Mouse (Mus musculus) embryonic facial prominence, embryonic 12.5 days (tissue): ENCODE data around the gene Retreg1. TPM values are rescaled to one million over a fixed set of nuclear protein-coding genes. Genes with fewer than 3 reads are reported as not detected.

ENCODE experiments used
- ATAC-seq: fragments of 200-750 bp; cut with Nextera tagmentation; 2 replicates; pipeline ENCODE4 v1.8.0; 2017; ENCODE audit not compliant: insufficient number of reproducible peaks, insufficient read depth, low FRiP score, low TSS enrichment
- H3K27ac ChIP-seq: fragments of 300-500 bp; sonication (generic); 2 replicates; pipeline ENCODE4 v1.5.1; 2016; ENCODE audit warnings: mild to moderate bottlenecking
- H3K27me3 ChIP-seq: fragments of 300-500 bp; sonication (generic); 2 replicates; pipeline ENCODE4 v1.6.1; 2016; ENCODE audit warnings: mild to moderate bottlenecking, moderate library complexity
- H3K36me3 ChIP-seq: fragments of 300-500 bp; sonication (generic); 2 replicates; pipeline ENCODE4 v1.6.1; 2016; ENCODE audit warnings: mild to moderate bottlenecking
- H3K4me1 ChIP-seq: fragments of 300-500 bp; sonication (generic); 2 replicates; pipeline ENCODE4 v1.6.1; 2016
- H3K4me2 ChIP-seq: fragments of 300-500 bp; sonication (generic); replicated peaks from 2 replicates; pipeline ENCODE4 v1.6.1; 2016; ENCODE audit warnings: mild to moderate bottlenecking, moderate library complexity
- H3K4me3 ChIP-seq: fragments of 300-500 bp; sonication (generic); 2 replicates; pipeline ENCODE4 v1.5.1; 2016; ENCODE audit warnings: mild to moderate bottlenecking
- H3K9ac ChIP-seq: fragments of 300-500 bp; sonication (generic); 2 replicates; pipeline ENCODE4 v1.6.1; 2016; ENCODE audit warnings: mild to moderate bottlenecking, moderate library complexity
- H3K9me3 ChIP-seq: fragments of 300-500 bp; sonication (generic); 2 replicates; pipeline ENCODE4 v1.6.1; 2016; ENCODE audit warnings: mild to moderate bottlenecking, moderate library complexity
- WGBS: fragments of 180-500 bp; shearing (Covaris S2); methylation state at CpG from one replicate; pipeline ENCODE4 v1.1.7; 2016; 5-methylcytosine and 5-hydroxymethylcytosine counted together
- polyA plus RNA-seq: library from polyadenylated mRNA; unstranded; fragments of >200 nt; fragmentation: Nextera tagmentation; extraction: Ambion mirVana; gene quantifications from 2 replicates; pipeline ENCODE4 v1.2.1, GENCODE M21; 2016

The Retreg1 gene
- polyA plus RNA-seq, 1 experiment from 2014 or later: 4.5 TPM

DNA sequence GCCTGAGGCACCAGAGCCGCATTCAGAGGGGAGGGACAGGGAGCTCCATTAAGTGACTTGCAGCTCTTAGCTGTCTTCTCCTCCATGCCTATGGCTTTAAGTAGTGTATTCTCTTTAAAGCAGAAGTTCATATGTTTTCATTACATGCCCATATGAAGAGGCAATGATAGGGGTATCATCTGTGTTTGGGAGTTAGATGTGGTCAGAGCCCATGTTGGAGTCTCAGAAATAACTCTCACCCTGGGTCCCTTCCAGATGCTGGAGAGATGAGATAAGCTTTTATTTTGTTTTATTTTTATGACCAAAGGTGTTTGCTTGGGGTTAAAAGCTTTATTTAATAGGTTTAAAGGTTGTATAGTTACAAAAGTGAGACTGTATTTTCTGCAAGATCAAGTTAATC, 67.9 kb downstream of the Retreg1 start:
- no peak overlapping the region for H3K27ac ChIP-seq
- no peaks in the 10 kb centered on the region for H3K4me1 ChIP-seq
- no peak overlapping the region for H3K4me3 ChIP-seq
- H3K27me3 ChIP-seq: no peaks in the 10 kb centered on the region
- H3K9ac ChIP-seq: no peak overlapping the region
- no peaks in the 10 kb centered on the region for H3K36me3 ChIP-seq
- no peak overlapping the region for H3K4me2 ChIP-seq
- ATAC-seq: no peak
- 68% methylated on average over 1 of the region's 1 CpGs for WGBS
- no peaks in the 10 kb centered on the region for H3K9me3 ChIP-seq

- no peaks in the 10 kb centered on the region for H3K9me3 ChIP-seq
- no peaks in the 10 kb centered on the region for H3K27me3 ChIP-seq
- H3K4me1 ChIP-seq: no peaks in the 10 kb centered on the region
- no peak overlapping the region for H3K4me3 ChIP-seq
- H3K27ac ChIP-seq: no peak overlapping the region
- H3K36me3 ChIP-seq: no peaks in the 10 kb centered on the region
- H3K4me2 ChIP-seq: no peak overlapping the region
- ATAC-seq: no peak
- WGBS: 87% methylated on average over 7 of the region's 7 CpGs
- no peak overlapping the region for H3K9ac ChIP-seq
Measured at GRCm38 (mm10) chr15:25912911-25913310, 69.9 kb downstream of the Retreg1 start.

DNA sequence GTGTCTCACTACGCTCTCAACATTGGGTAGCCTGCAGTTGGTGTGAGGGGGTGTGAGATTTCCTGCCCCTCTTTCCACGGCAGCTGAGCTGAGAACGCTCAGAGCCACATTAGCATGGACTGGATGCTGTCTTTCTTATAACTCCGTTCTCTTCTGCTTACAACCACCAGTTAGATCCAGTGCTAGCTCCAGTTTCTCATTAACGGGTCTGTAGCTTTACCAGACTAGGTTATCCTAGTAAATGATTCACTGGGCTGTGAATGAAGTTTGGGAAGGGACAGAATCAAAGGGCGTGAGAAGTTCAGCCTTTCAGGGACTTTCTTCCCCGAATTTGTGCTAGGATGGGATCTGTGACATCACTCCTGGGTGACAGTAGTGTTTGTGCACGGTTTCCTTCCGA, 70.7 kb downstream of the Retreg1 start:
- ATAC-seq: no peak
- Histone ChIP-seq H3K36me3 (no peaks in the 10 kb centered on the region), H3K9me3 (no peaks in the 10 kb centered on the region), H3K4me2 (no peak overlapping the region), H3K27ac (no peak overlapping the region), H3K9ac (no peak overlapping the region), H3K27me3 (no peaks in the 10 kb centered on the region), H3K4me1 (no peaks in the 10 kb centered on the region), H3K4me3 (no peak overlapping the region)
- WGBS: 81% methylated on average over 9 of the region's 9 CpGs

DNA sequence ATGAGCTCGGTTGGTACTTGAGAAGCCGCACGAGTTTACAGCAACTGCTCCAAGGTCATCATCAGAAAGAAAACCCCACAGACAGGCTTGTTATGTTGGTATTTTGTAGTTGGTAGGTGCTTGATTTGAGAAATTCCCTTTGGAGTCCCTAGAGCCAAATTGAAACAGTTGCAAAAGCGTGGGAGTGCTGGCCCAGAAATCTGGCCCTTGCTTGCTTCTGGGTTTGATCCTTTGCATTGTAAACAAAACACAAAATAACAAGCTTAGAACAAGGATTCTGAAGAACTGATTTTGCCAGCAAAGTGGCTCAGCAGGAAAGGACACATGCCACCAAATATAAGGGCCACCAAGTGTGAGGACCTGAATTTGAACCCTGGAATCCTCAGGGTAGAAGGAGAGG, 71.2 kb downstream of the Retreg1 start:
- no peak overlapping the region for H3K4me3 ChIP-seq
- H3K27ac ChIP-seq: no peak overlapping the region
- H3K4me1 ChIP-seq: no peaks in the 10 kb centered on the region
- no peak overlapping the region for H3K9ac ChIP-seq
- H3K9me3 ChIP-seq: no peaks in the 10 kb centered on the region
- H3K4me2 ChIP-seq: no peak overlapping the region
- WGBS: 85% methylated on average over 4 of the region's 4 CpGs
- ATAC-seq: no peak
- H3K27me3 ChIP-seq: no peaks in the 10 kb centered on the region
- H3K36me3 ChIP-seq: no peaks in the 10 kb centered on the region

DNA sequence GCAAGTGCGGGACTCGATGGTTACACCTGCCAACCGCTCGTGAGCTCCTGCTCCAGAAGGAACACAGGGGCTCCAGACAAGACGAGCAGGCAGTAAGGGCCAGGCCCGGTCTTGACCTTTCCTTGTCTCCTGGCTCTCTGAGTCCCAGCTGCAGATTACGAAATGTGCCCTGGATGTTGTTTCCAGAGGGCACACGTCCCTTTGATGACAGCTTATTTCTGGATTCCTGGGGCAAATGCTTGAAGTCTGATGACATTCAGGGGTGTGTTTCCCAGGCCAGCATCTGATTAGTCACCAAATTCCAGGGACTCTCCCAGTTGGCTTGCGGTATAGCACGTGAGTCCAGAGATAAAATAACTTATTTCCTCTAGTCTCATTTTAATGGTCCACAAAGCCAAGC, 72.0 kb downstream of the Retreg1 start:
- Histone ChIP-seq H3K4me3 (no peak overlapping the region), H3K9me3 (no peaks in the 10 kb centered on the region), H3K27me3 (no peaks in the 10 kb centered on the region), H3K9ac (no peak overlapping the region), H3K4me2 (no peak overlapping the region), H3K27ac (no peak overlapping the region), H3K4me1 (no peaks in the 10 kb centered on the region), H3K36me3 (no peaks in the 10 kb centered on the region)
- ATAC-seq: no peak
- 45% methylated on average over 10 of the region's 10 CpGs for WGBS

GRCm38 (mm10) chr15:25915574-25916205, 72.7 kb downstream of the Retreg1 start:
- no peak for ATAC-seq

GRCm38 (mm10) chr15:25916252-25916651, 73.3 kb downstream of the Retreg1 start:
- whole genome bisulfite sequencing: 69% methylated on average over 2 of the region's 2 CpGs
- no peak overlapping the region for H3K27ac ChIP-seq
- ATAC-seq: no peak

More at GRCm38 (mm10) chr15:25915574-25916205, 72.7 kb downstream of the Retreg1 start:
- Histone ChIP-seq H3K9me3 (no peaks in the 10 kb centered on the region), H3K9ac (no peak overlapping the region), H3K4me3 (no peak overlapping the region), H3K4me1 (no peaks in the 10 kb centered on the region), H3K27me3 (no peaks in the 10 kb centered on the region), H3K27ac (no peak overlapping the region), H3K36me3 (no peaks in the 10 kb centered on the region), H3K4me2 (no peak overlapping the region)
- 66% methylated on average over 11 of the region's 11 CpGs for WGBS

DNA sequence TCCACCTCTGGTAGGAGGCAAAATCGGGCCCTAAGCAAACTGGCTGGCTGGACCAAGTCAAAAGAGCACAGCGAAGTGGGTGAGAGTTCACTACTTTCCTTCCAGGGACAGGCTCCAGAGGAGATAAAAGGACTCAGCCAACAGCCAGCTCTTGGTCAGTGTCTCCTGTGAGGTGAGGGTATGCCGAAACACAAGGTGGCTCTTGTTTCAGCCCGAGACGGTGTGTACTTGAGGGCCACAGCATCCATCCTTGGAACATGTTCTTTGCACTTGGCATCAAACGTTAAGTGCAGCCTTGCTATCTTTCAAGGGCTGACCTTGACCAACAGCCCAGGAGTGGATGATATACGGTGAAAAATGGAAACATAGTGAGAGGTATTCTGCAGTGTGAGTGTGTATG, 75.7 kb downstream of the Retreg1 start:
- Histone ChIP-seq H3K27ac (no peak overlapping the region), H3K36me3 (no peaks in the 10 kb centered on the region), H3K4me1 (no peaks in the 10 kb centered on the region), H3K4me3 (no peak overlapping the region), H3K9ac (no peak overlapping the region), H3K9me3 (no peaks in the 10 kb centered on the region), H3K27me3 (no peaks in the 10 kb centered on the region), H3K4me2 (no peak overlapping the region)
- no peak for ATAC-seq
- 93% methylated on average over 7 of the region's 7 CpGs for whole genome bisulfite sequencing

More at GRCm38 (mm10) chr15:25916252-25916651, 73.3 kb downstream of the Retreg1 start:
- no peak overlapping the region for H3K4me2 ChIP-seq
- no peaks in the 10 kb centered on the region for H3K27me3 ChIP-seq
- H3K4me3 ChIP-seq: no peak overlapping the region
- H3K9me3 ChIP-seq: no peaks in the 10 kb centered on the region
- no peaks in the 10 kb centered on the region for H3K36me3 ChIP-seq
- no peak overlapping the region for H3K9ac ChIP-seq
- no peaks in the 10 kb centered on the region for H3K4me1 ChIP-seq

GRCm38 (mm10) chr15:25919995-25920394, 77.0 kb downstream of the Retreg1 start:
- H3K4me2 ChIP-seq: no peak overlapping the region
- no peaks in the 10 kb centered on the region for H3K4me1 ChIP-seq
- no peaks in the 10 kb centered on the region for H3K9me3 ChIP-seq
- H3K4me3 ChIP-seq: no peak overlapping the region
- no peak overlapping the region for H3K27ac ChIP-seq
- H3K36me3 ChIP-seq: no peaks in the 10 kb centered on the region
- ATAC-seq: no peak
- no peak overlapping the region for H3K9ac ChIP-seq
- 83% methylated on average over 4 of the region's 4 CpGs for WGBS
- no peaks in the 10 kb centered on the region for H3K27me3 ChIP-seq

DNA sequence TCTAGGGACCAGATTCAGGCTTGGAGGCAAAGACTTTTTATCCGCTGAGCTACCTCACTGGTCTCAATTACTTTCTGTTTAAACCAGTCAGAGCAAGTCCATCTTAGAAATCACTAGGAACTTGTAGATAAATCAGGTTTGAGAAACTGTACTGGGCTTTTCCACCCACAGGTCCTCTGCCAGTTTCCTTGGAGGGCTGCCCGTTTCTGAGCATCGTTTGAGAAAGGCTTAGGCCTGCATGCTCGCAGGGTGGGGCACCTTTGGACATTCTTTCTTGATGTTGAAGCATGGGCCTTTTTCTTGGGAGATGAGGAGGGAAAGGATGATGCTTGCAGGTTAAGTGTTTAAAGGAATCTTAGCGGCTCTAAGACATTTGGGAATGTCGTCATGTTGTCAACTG, 77.9 kb downstream of the Retreg1 start:
- H3K27me3 ChIP-seq: no peaks in the 10 kb centered on the region
- H3K9ac ChIP-seq: no peak overlapping the region
- no peak overlapping the region for H3K4me3 ChIP-seq
- no peaks in the 10 kb centered on the region for H3K36me3 ChIP-seq
- H3K4me1 ChIP-seq: no peaks in the 10 kb centered on the region
- no peak overlapping the region for H3K27ac ChIP-seq
- WGBS: 95% methylated on average over 6 of the region's 6 CpGs
- H3K4me2 ChIP-seq: no peak overlapping the region
- ATAC-seq: no peak
- H3K9me3 ChIP-seq: no peaks in the 10 kb centered on the region

DNA sequence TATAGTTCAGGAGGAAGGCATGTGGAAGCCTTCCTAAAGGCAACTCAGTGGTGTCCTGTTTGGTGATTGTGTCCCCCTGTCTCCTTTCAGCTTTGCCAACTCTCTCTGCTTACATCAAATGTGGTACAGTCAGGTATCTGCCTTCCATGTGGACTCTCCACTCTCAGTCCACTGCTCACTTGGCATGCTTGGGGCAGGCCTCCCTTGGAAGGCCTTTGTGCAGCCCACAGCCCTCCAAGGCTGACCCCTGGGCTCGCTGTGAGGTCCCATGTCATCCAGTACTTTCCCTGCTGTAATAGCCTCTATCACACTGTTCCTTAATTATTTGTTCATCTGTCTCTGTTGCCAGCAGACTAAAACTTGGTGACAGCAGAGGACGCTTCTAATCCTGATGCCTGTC, 79.0 kb downstream of the Retreg1 start:
- no peak overlapping the region for H3K4me3 ChIP-seq
- H3K27me3 ChIP-seq: no peaks in the 10 kb centered on the region
- no peak for ATAC-seq
- H3K4me1 ChIP-seq: no peaks in the 10 kb centered on the region
- H3K4me2 ChIP-seq: no peak overlapping the region
- no peak overlapping the region for H3K27ac ChIP-seq
- H3K9me3 ChIP-seq: no peaks in the 10 kb centered on the region
- H3K36me3 ChIP-seq: no peaks in the 10 kb centered on the region
- no peak overlapping the region for H3K9ac ChIP-seq
- 75% methylated on average over 2 of the region's 2 CpGs for WGBS

DNA sequence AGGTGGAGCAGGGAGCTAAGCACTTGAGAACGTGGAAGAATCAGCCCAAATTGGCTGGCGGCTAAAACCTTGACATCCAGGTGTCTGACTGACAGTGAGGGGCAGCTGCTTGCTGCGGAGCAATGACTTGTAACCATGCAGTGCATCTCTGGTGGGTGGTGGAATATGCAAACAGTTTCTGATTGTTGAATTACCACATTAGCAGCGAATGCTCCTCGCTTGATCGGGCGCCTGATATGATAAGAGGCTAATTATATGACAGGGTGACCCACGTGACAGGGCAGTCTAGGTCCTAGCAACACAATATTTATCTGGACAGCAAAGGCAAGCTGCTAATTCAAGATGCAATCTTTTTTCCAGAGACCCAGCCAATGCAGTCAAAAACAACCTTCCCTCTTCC, 80.9 kb downstream of the Retreg1 start:
- no peak overlapping the region for H3K9ac ChIP-seq
- no peaks in the 10 kb centered on the region for H3K9me3 ChIP-seq
- no peaks in the 10 kb centered on the region for H3K4me1 ChIP-seq
- H3K27ac ChIP-seq: no peak overlapping the region
- no peaks in the 10 kb centered on the region for H3K27me3 ChIP-seq
- no peak overlapping the region for H3K4me2 ChIP-seq
- no peak overlapping the region for H3K4me3 ChIP-seq
- WGBS: 84% methylated on average over 8 of the region's 8 CpGs
- H3K36me3 ChIP-seq: no peaks in the 10 kb centered on the region
- no peak for ATAC-seq

- Histone ChIP-seq H3K9ac (no peak overlapping the region), H3K27me3 (no peaks in the 10 kb centered on the region), H3K9me3 (no peaks in the 10 kb centered on the region), H3K4me3 (no peak overlapping the region), H3K4me1 (no peaks in the 10 kb centered on the region), H3K4me2 (no peak overlapping the region), H3K27ac (no peak overlapping the region), H3K36me3 (no peaks in the 10 kb centered on the region)
- WGBS: 83% methylated on average over 4 of the region's 4 CpGs
- ATAC-seq: no peak
Measured at GRCm38 (mm10) chr15:25926171-25926570, 83.2 kb downstream of the Retreg1 start.
